Mouse (Mus musculus): ENCODE data around the gene Babam2.

Gene Babam2

GRCm38 (mm10) chr5:32132971-32133501 lies 435.6 kb downstream of the Babam2 start:
- DNase-seq (ENCODE audit: low spot score in 2 of 2): peak; percentile 28

DNA sequence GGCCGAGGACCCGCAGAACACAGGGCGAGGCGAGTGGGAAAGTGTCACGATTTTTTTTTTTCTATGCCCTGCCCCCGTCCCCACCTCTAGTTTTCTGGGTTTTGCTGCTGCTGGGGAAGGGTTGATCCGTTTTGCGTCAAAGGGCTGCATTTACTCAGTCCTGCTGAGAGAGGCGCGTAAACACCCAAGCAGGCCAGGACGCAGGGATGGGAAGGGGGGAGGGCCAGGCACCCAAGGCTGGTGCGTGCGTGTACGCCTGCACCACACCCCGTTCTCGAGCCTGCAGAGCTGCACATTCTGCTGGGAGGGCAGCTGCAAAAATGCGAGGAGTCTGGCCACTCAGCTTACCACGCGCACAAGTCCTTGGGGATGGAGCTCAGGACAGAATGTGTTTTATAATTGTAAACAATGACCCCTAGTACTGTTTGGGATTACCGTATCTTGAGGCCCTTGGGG lies 436.1 kb downstream of the Babam2 start:
- DNase-seq (ENCODE audit: low spot score in 2 of 2): peak; percentile 44 to 61

- DNase-seq (ENCODE audit: low spot score in 2 of 2): peak in 1 of 2 experiments; percentile 8
These were observed 436.7 kb downstream of the Babam2 start for GRCm38 (mm10) chr5:32134051-32134732.

Measured in frontal cortex, postnatal 25 days (tissue).